Mouse (Mus musculus): ENCODE data around the gene Arhgef26. TPM values are rescaled to one million over a fixed set of nuclear protein-coding genes. Genes with fewer than 3 reads are reported as not detected.

Arhgef26 gene
- polyA plus RNA-seq, 1 experiment = 14.2 TPM

DNA sequence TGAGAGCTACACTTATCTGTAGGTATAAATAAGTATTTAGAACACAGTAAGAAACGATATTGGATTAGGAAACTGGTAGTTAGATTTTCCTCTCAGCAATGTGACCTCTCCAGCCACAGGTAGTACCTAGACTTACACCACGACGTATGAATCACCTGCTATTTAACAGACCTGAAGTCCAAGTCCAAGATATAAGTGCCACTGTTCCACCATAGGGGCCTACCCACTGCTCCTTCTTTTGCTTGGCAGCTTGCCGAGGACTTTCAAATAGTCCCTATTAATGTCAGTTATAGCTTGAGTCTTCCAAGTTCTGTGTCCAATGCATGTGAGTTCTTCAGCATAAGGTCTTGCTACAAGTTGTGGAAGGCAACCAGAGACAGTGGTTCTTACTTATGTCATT lies 76.8 kb downstream of the Arhgef26 start:
- WGBS = 42% methylated on average over 4 of the region's 4 CpGs
- H3K4me3 ChIP-seq (ENCODE audit: low read depth, low read length) = no peak overlapping the region
- H3K4me1 ChIP-seq (ENCODE audit: control insufficient read depth, insufficient read depth, insufficient read length, low read length) = peaks cover 14% of the 10 kb centered on the region; the same call in 1 of the 2 replicates
- H3K36me3 ChIP-seq (ENCODE audit: control insufficient read depth, insufficient read depth, low read length) = peaks cover 5% of the 10 kb centered on the region
- no peak for TF ChIP-seq POLR2A (IDR thresholded peaks at IDR 0.05; ENCODE audit: low read depth, low read length)
- no peak for TF ChIP-seq CTCF (IDR thresholded peaks at IDR 0.05; ENCODE audit: extremely low read depth, insufficient read length, insufficient replicate concordance, low read depth, low read length)
- no peak overlapping the region for H3K27ac ChIP-seq (ENCODE audit: insufficient read depth, low read depth, low read length)
- H3K27me3 ChIP-seq (ENCODE audit: control insufficient read depth, insufficient read depth, low read length) = no peaks in the 10 kb centered on the region

GRCm38 (mm10) chr3:62417458-62417857 lies 79.3 kb downstream of the Arhgef26 start:
- H3K4me3 ChIP-seq (ENCODE audit: low read depth, low read length) = no peak overlapping the region
- H3K36me3 ChIP-seq (ENCODE audit: control insufficient read depth, insufficient read depth, low read length) = peaks cover 15% of the 10 kb centered on the region
- WGBS = 88% methylated on average over 6 of the region's 6 CpGs
- no peaks in the 10 kb centered on the region for H3K27me3 ChIP-seq (ENCODE audit: control insufficient read depth, insufficient read depth, low read length)
- no peak for TF ChIP-seq CTCF (IDR thresholded peaks at IDR 0.05; ENCODE audit: extremely low read depth, insufficient read length, insufficient replicate concordance, low read depth, low read length)
- no peak for TF ChIP-seq POLR2A (IDR thresholded peaks at IDR 0.05; ENCODE audit: low read depth, low read length)
- peaks cover 10% of the 10 kb centered on the region; the same call in 1 of the 2 replicates for H3K4me1 ChIP-seq (ENCODE audit: control insufficient read depth, insufficient read depth, insufficient read length, low read length)
- no peak overlapping the region for H3K27ac ChIP-seq (ENCODE audit: insufficient read depth, low read depth, low read length)

- no peak for TF ChIP-seq CTCF (IDR thresholded peaks at IDR 0.05; ENCODE audit: extremely low read depth, insufficient read length, insufficient replicate concordance, low read depth, low read length)
- TF ChIP-seq POLR2A (IDR thresholded peaks at IDR 0.05; ENCODE audit: low read depth, low read length) = no peak
- WGBS = 80% methylated on average over 6 of the region's 6 CpGs
- no peak overlapping the region for H3K4me3 ChIP-seq (ENCODE audit: low read depth, low read length)
These were observed 80.4 kb downstream of the Arhgef26 start for GRCm38 (mm10) chr3:62418387-62419138.

GRCm38 (mm10) chr3:62433675-62434074 lies 95.5 kb downstream of the Arhgef26 start:
- Histone ChIP-seq H3K36me3 (ENCODE audit: control insufficient read depth, insufficient read depth, low read length) (peaks cover 31% of the 10 kb centered on the region), H3K4me1 (ENCODE audit: control insufficient read depth, insufficient read depth, insufficient read length, low read length) (no peaks in the 10 kb centered on the region), H3K27ac (ENCODE audit: insufficient read depth, low read depth, low read length) (no peak overlapping the region), H3K4me3 (ENCODE audit: low read depth, low read length) (no peak overlapping the region), H3K27me3 (ENCODE audit: control insufficient read depth, insufficient read depth, low read length) (no peaks in the 10 kb centered on the region)
- TF ChIP-seq CTCF (IDR thresholded peaks at IDR 0.05; ENCODE audit: extremely low read depth, insufficient read length, insufficient replicate concordance, low read depth, low read length) = no peak
- TF ChIP-seq POLR2A (IDR thresholded peaks at IDR 0.05; ENCODE audit: low read depth, low read length) = no peak
- 46% methylated on average over 4 of the region's 4 CpGs for WGBS

More at GRCm38 (mm10) chr3:62418387-62419138, 80.4 kb downstream of the Arhgef26 start:
- Histone ChIP-seq H3K36me3 (ENCODE audit: control insufficient read depth, insufficient read depth, low read length) (peaks cover 20% of the 10 kb centered on the region), H3K27me3 (ENCODE audit: control insufficient read depth, insufficient read depth, low read length) (no peaks in the 10 kb centered on the region), H3K4me1 (ENCODE audit: control insufficient read depth, insufficient read depth, insufficient read length, low read length) (peaks cover 5% of the 10 kb centered on the region; the same call in 1 of the 2 replicates), H3K27ac (ENCODE audit: insufficient read depth, low read depth, low read length) (no peak overlapping the region)

DNA sequence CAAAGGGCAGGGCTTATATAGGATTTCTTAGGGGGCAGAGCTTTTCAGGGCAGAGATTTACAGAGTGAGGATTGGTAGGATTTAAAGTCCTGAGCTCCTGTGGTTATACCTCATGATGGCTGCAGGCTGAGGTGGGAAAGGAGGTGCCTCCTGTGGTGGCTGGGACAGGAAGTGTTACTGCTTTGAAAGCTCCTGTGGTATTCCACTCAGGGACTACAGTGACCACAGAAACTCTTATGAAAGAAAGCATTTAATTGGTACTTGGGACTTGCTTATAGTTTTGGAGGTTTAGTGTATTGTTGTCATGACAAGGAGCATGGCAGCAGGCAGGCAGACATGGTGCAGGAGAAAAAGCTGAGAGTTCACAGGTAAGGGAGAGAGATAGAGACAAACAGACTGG lies 97.8 kb downstream of the Arhgef26 start:
- TF ChIP-seq POLR2A (IDR thresholded peaks at IDR 0.05; ENCODE audit: low read depth, low read length) (no peak), CTCF (IDR thresholded peaks at IDR 0.05; ENCODE audit: extremely low read depth, insufficient read length, insufficient replicate concordance, low read depth, low read length) (no peak)
- Histone ChIP-seq H3K4me3 (ENCODE audit: low read depth, low read length) (no peak overlapping the region), H3K27ac (ENCODE audit: insufficient read depth, low read depth, low read length) (no peak overlapping the region), H3K36me3 (ENCODE audit: control insufficient read depth, insufficient read depth, low read length) (peaks cover 30% of the 10 kb centered on the region), H3K27me3 (ENCODE audit: control insufficient read depth, insufficient read depth, low read length) (no peaks in the 10 kb centered on the region), H3K4me1 (ENCODE audit: control insufficient read depth, insufficient read depth, insufficient read length, low read length) (no peaks in the 10 kb centered on the region)

- no peak overlapping the region for H3K27ac ChIP-seq (ENCODE audit: insufficient read depth, low read depth, low read length)
- H3K4me3 ChIP-seq (ENCODE audit: low read depth, low read length) = no peak overlapping the region
- no peak for TF ChIP-seq POLR2A (IDR thresholded peaks at IDR 0.05; ENCODE audit: low read depth, low read length)
- no peak for TF ChIP-seq CTCF (IDR thresholded peaks at IDR 0.05; ENCODE audit: extremely low read depth, insufficient read length, insufficient replicate concordance, low read depth, low read length)
- WGBS = 81% methylated on average over 5 of the region's 5 CpGs
- 0 out of 2 replicates have a peak, but pooled peaks cover under 1% of the 10 kb centered on the region for H3K4me1 ChIP-seq (ENCODE audit: control insufficient read depth, insufficient read depth, insufficient read length, low read length)
- peaks cover 25% of the 10 kb centered on the region for H3K36me3 ChIP-seq (ENCODE audit: control insufficient read depth, insufficient read depth, low read length)
- no peaks in the 10 kb centered on the region for H3K27me3 ChIP-seq (ENCODE audit: control insufficient read depth, insufficient read depth, low read length)
These were observed 102.4 kb downstream of the Arhgef26 start for GRCm38 (mm10) chr3:62440431-62440969.

- Histone ChIP-seq H3K27me3 (ENCODE audit: control insufficient read depth, insufficient read depth, low read length) (no peaks in the 10 kb centered on the region), H3K36me3 (ENCODE audit: control insufficient read depth, insufficient read depth, low read length) (peaks cover 16% of the 10 kb centered on the region), H3K4me3 (ENCODE audit: low read depth, low read length) (no peak overlapping the region), H3K4me1 (ENCODE audit: control insufficient read depth, insufficient read depth, insufficient read length, low read length) (peaks cover 12% of the 10 kb centered on the region; the same call in 1 of the 2 replicates), H3K27ac (ENCODE audit: insufficient read depth, low read depth, low read length) (no peak overlapping the region)
- TF ChIP-seq CTCF (IDR thresholded peaks at IDR 0.05; ENCODE audit: extremely low read depth, insufficient read length, insufficient replicate concordance, low read depth, low read length) (no peak), POLR2A (IDR thresholded peaks at IDR 0.05; ENCODE audit: low read depth, low read length) (no peak)
- WGBS = 84% methylated on average over 12 of the region's 12 CpGs
These were observed 105.5 kb downstream of the Arhgef26 start for GRCm38 (mm10) chr3:62443582-62444194.
